Mouse (Mus musculus): Measurements from ENCODE around the gene Ajuba. TPM values are rescaled to one million over a fixed set of nuclear protein-coding genes. Genes with fewer than 3 reads are reported as not detected.
A peak's percentile ranks its signal among the peaks of the same experiment; 100 is the strongest.

Ajuba gene
- polyA plus RNA-seq, 1 experiment: 50.7 TPM

GRCm38 (mm10) chr14:54528446-54529111 is 48.8 kb downstream of the Ajuba start:
- Histone ChIP-seq H3K4me3 (ENCODE audit: insufficient read depth, poor library complexity, severe bottlenecking) (no peak overlapping the region), H3K79me3 (ENCODE audit: low read depth) (no peaks in the 10 kb centered on the region), H3K79me2 (ENCODE audit: control insufficient read depth, insufficient read depth) (no peaks in the 10 kb centered on the region), H3K36me3 (ENCODE audit: control insufficient read depth, insufficient read depth) (no peaks in the 10 kb centered on the region), H3K27me3 (ENCODE audit: control insufficient read depth, insufficient read depth, insufficient read length) (no peaks in the 10 kb centered on the region), H3ac (ENCODE audit: control insufficient read depth, insufficient read length, low read depth) (peak overlapping the region; percentile 30)
- TF ChIP-seq CTCF (IDR thresholded peaks at IDR 0.05; ENCODE audit: control insufficient read depth, insufficient read depth, insufficient read length): peak; percentile 72
- TF ChIP-seq MYOD1 (IDR thresholded peaks at IDR 0.05; ENCODE audit: control insufficient read depth, insufficient read length, low read depth): no peak

- H3K27me3 ChIP-seq (ENCODE audit: control insufficient read depth, insufficient read depth, insufficient read length): no peaks in the 10 kb centered on the region
- no peak overlapping the region for H3K4me3 ChIP-seq (ENCODE audit: insufficient read depth, poor library complexity, severe bottlenecking)
- TF ChIP-seq MAX (IDR thresholded peaks at IDR 0.05) (no peak), CEBPB (IDR thresholded peaks at IDR 0.05; ENCODE audit: low read depth) (no peak), MYOD1 (IDR thresholded peaks at IDR 0.05; ENCODE audit: control insufficient read depth, insufficient read length, low read depth) (no peak), USF1 (IDR thresholded peaks at IDR 0.05; ENCODE audit: low read depth) (no peak), FOSL1 (IDR thresholded peaks at IDR 0.05; ENCODE audit: insufficient read depth, low read length, poor library complexity, severe bottlenecking) (no peak), MYOG (IDR thresholded peaks at IDR 0.05; ENCODE audit: control insufficient read depth, extremely low read depth, insufficient read length) (no peak), CTCF (IDR thresholded peaks at IDR 0.05; ENCODE audit: control insufficient read depth, insufficient read depth, insufficient read length) (no peak)
- H3ac ChIP-seq (ENCODE audit: control insufficient read depth, insufficient read length, low read depth): no peak overlapping the region
- no peaks in the 10 kb centered on the region for H3K79me3 ChIP-seq (ENCODE audit: low read depth)
- H3K79me2 ChIP-seq (ENCODE audit: control insufficient read depth, insufficient read depth): no peaks in the 10 kb centered on the region
- H3K36me3 ChIP-seq (ENCODE audit: control insufficient read depth, insufficient read depth): no peaks in the 10 kb centered on the region
These were observed 49.4 kb downstream of the Ajuba start for GRCm38 (mm10) chr14:54528007-54528393.

GRCm38 (mm10) chr14:54527227-54528006 is 49.9 kb downstream of the Ajuba start:
- Histone ChIP-seq H3K36me3 (ENCODE audit: control insufficient read depth, insufficient read depth) (no peaks in the 10 kb centered on the region), H3ac (ENCODE audit: control insufficient read depth, insufficient read length, low read depth) (no peak overlapping the region), H3K27me3 (ENCODE audit: control insufficient read depth, insufficient read depth, insufficient read length) (no peaks in the 10 kb centered on the region), H3K4me3 (ENCODE audit: insufficient read depth, poor library complexity, severe bottlenecking) (no peak overlapping the region), H3K79me3 (ENCODE audit: low read depth) (no peaks in the 10 kb centered on the region), H3K79me2 (ENCODE audit: control insufficient read depth, insufficient read depth) (no peaks in the 10 kb centered on the region)
- TF ChIP-seq MYOD1 (IDR thresholded peaks at IDR 0.05; ENCODE audit: control insufficient read depth, insufficient read length, low read depth) (no peak), USF1 (IDR thresholded peaks at IDR 0.05; ENCODE audit: low read depth) (no peak), MAX (IDR thresholded peaks at IDR 0.05) (no peak), MYOG (IDR thresholded peaks at IDR 0.05; ENCODE audit: control insufficient read depth, extremely low read depth, insufficient read length) (no peak), FOSL1 (IDR thresholded peaks at IDR 0.05; ENCODE audit: insufficient read depth, low read length, poor library complexity, severe bottlenecking) (no peak), CEBPB (IDR thresholded peaks at IDR 0.05; ENCODE audit: low read depth) (no peak), CTCF (IDR thresholded peaks at IDR 0.05; ENCODE audit: control insufficient read depth, insufficient read depth, insufficient read length) (no peak)

GRCm38 (mm10) chr14:54523600-54523999 is 53.8 kb downstream of the Ajuba start:
- Histone ChIP-seq H3K4me3 (ENCODE audit: insufficient read depth, poor library complexity, severe bottlenecking) (no peak overlapping the region), H3K79me3 (ENCODE audit: low read depth) (no peaks in the 10 kb centered on the region), H3ac (ENCODE audit: control insufficient read depth, insufficient read length, low read depth) (no peak overlapping the region), H3K36me3 (ENCODE audit: control insufficient read depth, insufficient read depth) (no peaks in the 10 kb centered on the region), H3K79me2 (ENCODE audit: control insufficient read depth, insufficient read depth) (no peaks in the 10 kb centered on the region), H3K27me3 (ENCODE audit: control insufficient read depth, insufficient read depth, insufficient read length) (no peaks in the 10 kb centered on the region)
- TF ChIP-seq FOSL1 (IDR thresholded peaks at IDR 0.05; ENCODE audit: insufficient read depth, low read length, poor library complexity, severe bottlenecking) (no peak), CTCF (IDR thresholded peaks at IDR 0.05; ENCODE audit: control insufficient read depth, insufficient read depth, insufficient read length) (no peak), MYOD1 (IDR thresholded peaks at IDR 0.05; ENCODE audit: control insufficient read depth, insufficient read length, low read depth) (no peak), MAX (IDR thresholded peaks at IDR 0.05) (no peak), MYOG (IDR thresholded peaks at IDR 0.05; ENCODE audit: control insufficient read depth, extremely low read depth, insufficient read length) (no peak), CEBPB (IDR thresholded peaks at IDR 0.05; ENCODE audit: low read depth) (no peak), USF1 (IDR thresholded peaks at IDR 0.05; ENCODE audit: low read depth) (no peak)

Small RNA genes within 50 kb of the gene (microRNA-seq; reads per million reads assigned to microRNA genes)
- not detected for gene Mir686 (ENCODE audit: borderline microRNAs expressed)

Other genes starting within 250 kb of the Ajuba start
- gene Oxa1l, start 216.7 kb downstream of the Ajuba start, polyA plus RNA-seq (2012; fragmentation: generic; extraction: Trizol): 54.8 TPM
- gene Slc7a7, start 159.8 kb downstream of the Ajuba start, polyA plus RNA-seq (2012; fragmentation: generic; extraction: Trizol): 0.35 TPM
- gene Mrpl52, start 150.6 kb downstream of the Ajuba start, polyA plus RNA-seq (2012; fragmentation: generic; extraction: Trizol): 518 TPM
- gene Mmp14, start 145.9 kb downstream of the Ajuba start, polyA plus RNA-seq (2012; fragmentation: generic; extraction: Trizol): 118 TPM
- gene Lrp10, start 113.4 kb downstream of the Ajuba start, polyA plus RNA-seq (2012; fragmentation: generic; extraction: Trizol): 72.8 TPM
- 0.56 TPM for gene Rem2, start 101.5 kb downstream of the Ajuba start, polyA plus RNA-seq (2012; fragmentation: generic; extraction: Trizol)
- 174 TPM for gene Prmt5, start 60.0 kb downstream of the Ajuba start, polyA plus RNA-seq (2012; fragmentation: generic; extraction: Trizol)
- gene Haus4, start 22.9 kb downstream of the Ajuba start, polyA plus RNA-seq (2012; fragmentation: generic; extraction: Trizol): 30.0 TPM
- gene 4931414P19Rik, start 28.4 kb upstream of the Ajuba start, polyA plus RNA-seq (2012; fragmentation: generic; extraction: Trizol): 6.0 TPM
- 469 TPM for gene Psmb5, start 40.5 kb upstream of the Ajuba start, polyA plus RNA-seq (2012; fragmentation: generic; extraction: Trizol)
- gene Psmb11, start 43.9 kb upstream of the Ajuba start, polyA plus RNA-seq (2012; fragmentation: generic; extraction: Trizol): 0.01 TPM
- not detected for gene Gm17606, start 63.4 kb upstream of the Ajuba start, polyA plus RNA-seq (2012; fragmentation: generic; extraction: Trizol)
- gene Cdh24, start 63.8 kb upstream of the Ajuba start, polyA plus RNA-seq (2012; fragmentation: generic; extraction: Trizol): 4.6 TPM
- 40.0 TPM for gene 1700123O20Rik, start 108.7 kb upstream of the Ajuba start, polyA plus RNA-seq (2012; fragmentation: generic; extraction: Trizol)
- gene Acin1, start 109.4 kb upstream of the Ajuba start, polyA plus RNA-seq (2012; fragmentation: generic; extraction: Trizol): 107 TPM
- not detected for gene Gm29776, start 121.3 kb upstream of the Ajuba start, polyA plus RNA-seq (2012; fragmentation: generic; extraction: Trizol)
- gene Cebpe, start 134.6 kb upstream of the Ajuba start, polyA plus RNA-seq (2012; fragmentation: generic; extraction: Trizol): not detected
- not detected for gene Slc7a8, start 204.4 kb upstream of the Ajuba start, polyA plus RNA-seq (2012; fragmentation: generic; extraction: Trizol)
- gene Rnf212b, start 236.6 kb upstream of the Ajuba start, polyA plus RNA-seq (2012; fragmentation: generic; extraction: Trizol): not detected

Data from C2C12 (cell line).